Mouse (Mus musculus): ENCODE measurements around the gene Irf2bp2. TPM values are rescaled to one million over a fixed set of nuclear protein-coding genes. Genes with fewer than 3 reads are reported as not detected.
"Not testable (repeated sequence)": the region's sequence is repeated elsewhere in the genome, so short reads cannot be mapped to it uniquely, and the experiment has no call there.

The Irf2bp2 gene
- polyA plus RNA-seq, 1 experiment, result 163 TPM

GRCm38 (mm10) chr8:126603241-126603947 is 9.6 kb upstream of the Irf2bp2 start:
- TF ChIP-seq POLR2A (IDR thresholded peaks at IDR 0.05; ENCODE audit: borderline replicate concordance, low read depth, low read length) (no peak), CTCF (IDR thresholded peaks at IDR 0.05; ENCODE audit: low read depth, low read length) (no peak)
- Histone ChIP-seq H3K4me3 (ENCODE audit: insufficient read depth, low read length) (no peak overlapping the region), H3K4me1 (ENCODE audit: control insufficient read depth, insufficient read depth, low read length) (peaks cover 11% of the 10 kb centered on the region), H3K27ac (ENCODE audit: insufficient read depth, low read depth, low read length) (no peak overlapping the region)

- H3K4me3 ChIP-seq (ENCODE audit: insufficient read depth, low read length), result no peak overlapping the region
- H3K27ac ChIP-seq (ENCODE audit: insufficient read depth, low read depth, low read length), result no peak overlapping the region
- H3K4me1 ChIP-seq (ENCODE audit: control insufficient read depth, insufficient read depth, low read length), result peaks cover 19% of the 10 kb centered on the region
- TF ChIP-seq CTCF (IDR thresholded peaks at IDR 0.05; ENCODE audit: low read depth, low read length), result no peak
- no peak for TF ChIP-seq POLR2A (IDR thresholded peaks at IDR 0.05; ENCODE audit: borderline replicate concordance, low read depth, low read length)
Measured at GRCm38 (mm10) chr8:126602641-126603040, 8.9 kb upstream of the Irf2bp2 start.

- no peak overlapping the region for H3K27ac ChIP-seq (ENCODE audit: insufficient read depth, low read depth, low read length)
- TF ChIP-seq CTCF (IDR thresholded peaks at IDR 0.05; ENCODE audit: low read depth, low read length) (no peak), POLR2A (IDR thresholded peaks at IDR 0.05; ENCODE audit: borderline replicate concordance, low read depth, low read length) (no peak)
- H3K4me3 ChIP-seq (ENCODE audit: insufficient read depth, low read length), result no peak overlapping the region
- H3K4me1 ChIP-seq (ENCODE audit: control insufficient read depth, insufficient read depth, low read length), result peaks cover 32% of the 10 kb centered on the region
Measured at GRCm38 (mm10) chr8:126601325-126601724, 7.5 kb upstream of the Irf2bp2 start.

GRCm38 (mm10) chr8:126600816-126601243 is 7.0 kb upstream of the Irf2bp2 start:
- no peak overlapping the region for H3K4me3 ChIP-seq (ENCODE audit: insufficient read depth, low read length)
- H3K27ac ChIP-seq (ENCODE audit: insufficient read depth, low read depth, low read length), result no peak overlapping the region
- H3K4me1 ChIP-seq (ENCODE audit: control insufficient read depth, insufficient read depth, low read length), result peaks cover 32% of the 10 kb centered on the region

GRCm38 (mm10) chr8:126600388-126600787 is 6.6 kb upstream of the Irf2bp2 start:
- peaks cover 33% of the 10 kb centered on the region for H3K4me1 ChIP-seq (ENCODE audit: control insufficient read depth, insufficient read depth, low read length)
- not testable (repeated sequence) for H3K4me3 ChIP-seq (ENCODE audit: insufficient read depth, low read length); H3K27ac ChIP-seq (ENCODE audit: insufficient read depth, low read depth, low read length)

More at GRCm38 (mm10) chr8:126600816-126601243, 7.0 kb upstream of the Irf2bp2 start:
- TF ChIP-seq POLR2A (IDR thresholded peaks at IDR 0.05; ENCODE audit: borderline replicate concordance, low read depth, low read length) (no peak), CTCF (IDR thresholded peaks at IDR 0.05; ENCODE audit: low read depth, low read length) (no peak)

GRCm38 (mm10) chr8:126599297-126599696 is 5.5 kb upstream of the Irf2bp2 start:
- H3K27ac ChIP-seq (ENCODE audit: insufficient read depth, low read depth, low read length), result no peak overlapping the region
- peaks cover 34% of the 10 kb centered on the region for H3K4me1 ChIP-seq (ENCODE audit: control insufficient read depth, insufficient read depth, low read length)

GRCm38 (mm10) chr8:126598218-126598617 is 4.4 kb upstream of the Irf2bp2 start:
- Histone ChIP-seq H3K27ac (ENCODE audit: insufficient read depth, low read depth, low read length) (peak overlapping the region; percentile 25), H3K4me1 (ENCODE audit: control insufficient read depth, insufficient read depth, low read length) (peaks cover 27% of the 10 kb centered on the region), H3K4me3 (ENCODE audit: insufficient read depth, low read length) (no peak overlapping the region)
- TF ChIP-seq POLR2A (IDR thresholded peaks at IDR 0.05; ENCODE audit: borderline replicate concordance, low read depth, low read length), result no peak
- no peak for TF ChIP-seq CTCF (IDR thresholded peaks at IDR 0.05; ENCODE audit: low read depth, low read length)

More at GRCm38 (mm10) chr8:126599297-126599696, 5.5 kb upstream of the Irf2bp2 start:
- TF ChIP-seq CTCF (IDR thresholded peaks at IDR 0.05; ENCODE audit: low read depth, low read length) (no peak), POLR2A (IDR thresholded peaks at IDR 0.05; ENCODE audit: borderline replicate concordance, low read depth, low read length) (no peak)
- no peak overlapping the region for H3K4me3 ChIP-seq (ENCODE audit: insufficient read depth, low read length)

GRCm38 (mm10) chr8:126596721-126597120 is 2.9 kb upstream of the Irf2bp2 start:
- no peak overlapping the region for H3K4me3 ChIP-seq (ENCODE audit: insufficient read depth, low read length)
- TF ChIP-seq CTCF (IDR thresholded peaks at IDR 0.05; ENCODE audit: low read depth, low read length) (no peak), POLR2A (IDR thresholded peaks at IDR 0.05; ENCODE audit: borderline replicate concordance, low read depth, low read length) (no peak)
- H3K4me1 ChIP-seq (ENCODE audit: control insufficient read depth, insufficient read depth, low read length), result peaks cover 26% of the 10 kb centered on the region
- peak overlapping the region; percentile 60 for H3K27ac ChIP-seq (ENCODE audit: insufficient read depth, low read depth, low read length)

GRCm38 (mm10) chr8:126596097-126596634 is 2.4 kb upstream of the Irf2bp2 start:
- Histone ChIP-seq H3K4me3 (ENCODE audit: insufficient read depth, low read length) (peak overlapping the region; percentile 78), H3K4me1 (ENCODE audit: control insufficient read depth, insufficient read depth, low read length) (peaks cover 26% of the 10 kb centered on the region), H3K27ac (ENCODE audit: insufficient read depth, low read depth, low read length) (peak overlapping the region; percentile 98)
- TF ChIP-seq POLR2A (IDR thresholded peaks at IDR 0.05; ENCODE audit: borderline replicate concordance, low read depth, low read length), result no peak
- no peak for TF ChIP-seq CTCF (IDR thresholded peaks at IDR 0.05; ENCODE audit: low read depth, low read length)
